Mouse (Mus musculus): Measurements from ENCODE around the gene Sema4b.

Sema4b gene

GRCm38 (mm10) chr7:80186531-80187296 is at the start of gene Sema4b:
Gene Sema4b (plus strand): TSS chr7:80186841.
- peak; percentile 86 for DNase-seq

GRCm38 (mm10) chr7:80138375-80138774 is 48.3 kb upstream of the Sema4b start:
- no peak for DNase-seq

GRCm38 (mm10) chr7:80140815-80141214 is 45.8 kb upstream of the Sema4b start:
- peak; percentile 46 for DNase-seq

DNA sequence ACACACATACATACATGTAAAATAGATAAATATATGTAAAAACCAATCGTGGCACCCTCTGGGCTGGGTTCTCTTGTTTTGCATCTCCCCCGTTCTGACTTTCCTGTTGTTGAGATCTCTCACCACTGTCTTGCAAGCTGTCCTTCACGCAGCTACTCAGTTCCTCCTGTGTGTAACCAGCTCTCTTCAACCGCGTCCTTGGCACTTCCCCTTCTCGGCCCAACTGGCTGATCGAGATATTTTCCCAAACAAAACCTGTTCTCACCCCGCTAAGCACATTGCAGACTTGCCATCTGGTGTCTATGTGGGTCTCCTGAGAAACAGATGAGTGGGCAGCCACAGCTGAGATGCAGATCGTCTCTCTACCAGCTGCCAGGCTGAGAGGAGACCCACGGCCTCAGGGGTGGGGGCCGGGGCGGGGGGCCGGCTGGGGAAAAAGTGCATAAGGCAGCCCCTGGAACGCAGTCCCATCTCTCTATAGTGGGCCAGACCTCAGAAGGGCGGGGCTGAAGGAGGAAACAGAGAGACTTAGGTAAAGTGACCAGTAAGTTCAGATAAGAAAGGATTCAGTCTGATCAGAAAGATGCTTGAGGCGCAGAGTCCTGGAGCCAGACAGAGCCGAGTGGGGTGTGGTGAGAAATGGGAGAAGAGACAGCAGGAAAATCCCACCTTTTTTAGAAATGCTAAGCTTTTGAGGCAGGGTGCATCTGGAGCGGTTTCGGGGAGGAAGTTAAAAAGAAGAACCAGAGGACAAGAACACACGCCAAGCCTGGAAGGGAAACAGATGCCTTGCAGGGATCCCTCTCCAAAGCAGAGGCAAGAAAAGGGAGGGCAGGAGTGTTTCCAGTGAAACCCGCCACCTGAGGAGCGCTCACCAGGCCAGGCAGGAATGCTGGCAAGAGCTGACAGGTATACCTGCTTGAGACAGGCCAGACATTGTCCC is 43.0 kb upstream of the Sema4b start:
- no peak for DNase-seq

GRCm38 (mm10) chr7:80144695-80145094 is 41.9 kb upstream of the Sema4b start:
- DNase-seq, result no peak

DNA sequence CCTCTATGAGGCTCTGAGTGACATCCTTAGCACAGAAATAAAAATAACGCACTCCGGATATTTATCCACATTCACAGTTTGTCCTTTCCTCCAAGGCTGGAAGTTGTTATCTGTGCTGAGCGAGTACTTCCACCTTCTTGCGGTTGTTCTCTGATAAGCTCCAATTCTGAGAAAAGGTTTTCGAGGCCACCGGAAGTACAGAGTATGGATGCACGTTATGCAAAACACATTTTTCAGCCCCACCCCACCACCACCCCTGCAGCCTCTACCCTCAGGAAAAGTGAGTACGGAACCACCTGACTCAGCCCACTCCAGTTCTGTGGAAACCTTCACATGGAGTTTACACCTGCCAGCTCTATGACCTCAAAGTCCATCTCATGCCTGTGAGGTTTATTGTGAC is 40.6 kb upstream of the Sema4b start:
- no peak for DNase-seq

DNA sequence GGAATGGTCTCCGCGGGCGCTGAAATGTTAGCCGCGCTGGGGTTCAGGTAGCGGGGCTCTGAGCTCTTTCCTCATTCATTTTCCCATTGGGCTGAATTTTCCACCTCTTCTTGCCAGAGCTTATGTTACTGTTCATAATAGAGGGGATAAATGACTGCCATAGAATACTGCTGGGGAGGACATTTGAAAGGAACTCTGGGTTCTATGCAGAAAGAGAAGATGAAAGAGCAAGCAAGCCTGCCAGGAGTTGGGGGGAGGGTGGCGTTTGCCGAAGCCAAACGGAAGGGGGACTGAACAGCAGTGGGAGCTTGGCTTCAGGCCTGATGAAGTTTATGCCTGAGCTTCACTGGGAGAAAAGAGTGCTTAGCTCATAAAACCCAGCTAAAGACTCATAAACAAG is 37.3 kb upstream of the Sema4b start:
- peak; percentile 19 for DNase-seq

DNA sequence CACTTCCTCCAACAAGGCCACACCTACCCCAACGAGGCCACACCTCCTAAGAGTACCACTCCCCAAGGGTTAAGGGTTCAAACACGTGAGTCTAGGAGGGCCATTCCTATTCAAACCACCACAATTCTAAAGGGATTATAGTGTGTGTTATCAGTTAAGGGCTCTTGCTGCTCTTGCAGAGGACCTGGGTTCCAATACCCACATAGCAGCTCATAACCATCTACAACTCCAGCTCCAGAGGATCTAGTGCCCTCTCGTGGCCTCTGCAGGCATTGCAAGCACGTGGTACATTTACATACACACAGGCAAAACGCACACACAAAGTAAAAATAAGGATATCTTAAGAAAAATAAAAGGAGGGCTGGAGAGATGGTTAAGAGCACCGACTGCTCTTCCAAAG is 34.5 kb upstream of the Sema4b start:
- DNase-seq, result no peak

DNA sequence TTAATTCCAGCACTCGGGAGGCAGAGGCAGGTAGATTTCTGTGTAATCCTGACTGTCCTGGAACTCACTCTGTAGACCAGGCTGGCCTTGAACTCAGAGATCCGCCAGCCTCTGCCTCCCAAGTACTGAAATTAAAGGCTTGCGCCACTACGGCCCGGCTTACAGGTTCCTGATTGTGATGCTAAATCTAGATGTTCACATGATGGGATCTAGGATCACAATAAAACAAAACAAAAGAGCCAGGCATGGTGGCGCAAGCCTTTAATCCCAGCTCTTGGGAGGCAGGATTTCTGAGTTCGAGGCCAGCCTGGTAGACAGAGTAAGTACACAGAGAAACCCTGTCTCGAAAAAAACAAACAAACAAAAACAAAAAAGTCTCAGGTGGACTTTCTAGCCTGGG is 33.9 kb upstream of the Sema4b start:
- DNase-seq, result no peak

GRCm38 (mm10) chr7:80154689-80155088 is 32.0 kb upstream of the Sema4b start:
- DNase-seq, result no peak

DNA sequence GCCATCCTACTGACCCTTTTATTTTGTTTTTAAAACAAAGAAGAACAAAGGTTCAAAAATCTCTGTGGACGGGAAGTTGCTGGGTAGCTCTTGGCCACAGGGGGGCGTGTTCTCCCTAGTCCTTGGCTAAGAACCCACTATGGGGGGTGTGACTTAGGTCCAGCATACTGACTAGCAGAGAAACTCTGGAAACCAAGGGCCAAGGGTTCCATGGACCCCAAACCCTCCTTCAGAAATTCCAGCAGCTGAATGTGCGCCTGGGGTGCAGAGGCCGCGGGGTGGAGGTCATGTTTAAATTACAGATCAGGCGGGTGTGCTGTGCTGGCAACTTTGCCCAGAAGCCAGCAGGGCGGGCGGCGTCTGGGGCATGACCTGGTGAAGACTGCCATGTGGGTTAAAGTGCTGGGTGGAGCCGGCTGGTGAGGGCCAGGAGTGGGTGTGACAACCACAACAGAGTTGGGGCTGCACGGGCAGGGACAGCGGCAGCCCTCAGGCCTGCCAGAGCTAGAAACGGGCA is 29.9 kb upstream of the Sema4b start:
- DNase-seq, result no peak

- no peak for DNase-seq
These were observed 28.0 kb upstream of the Sema4b start for GRCm38 (mm10) chr7:80158496-80159268.

DNA sequence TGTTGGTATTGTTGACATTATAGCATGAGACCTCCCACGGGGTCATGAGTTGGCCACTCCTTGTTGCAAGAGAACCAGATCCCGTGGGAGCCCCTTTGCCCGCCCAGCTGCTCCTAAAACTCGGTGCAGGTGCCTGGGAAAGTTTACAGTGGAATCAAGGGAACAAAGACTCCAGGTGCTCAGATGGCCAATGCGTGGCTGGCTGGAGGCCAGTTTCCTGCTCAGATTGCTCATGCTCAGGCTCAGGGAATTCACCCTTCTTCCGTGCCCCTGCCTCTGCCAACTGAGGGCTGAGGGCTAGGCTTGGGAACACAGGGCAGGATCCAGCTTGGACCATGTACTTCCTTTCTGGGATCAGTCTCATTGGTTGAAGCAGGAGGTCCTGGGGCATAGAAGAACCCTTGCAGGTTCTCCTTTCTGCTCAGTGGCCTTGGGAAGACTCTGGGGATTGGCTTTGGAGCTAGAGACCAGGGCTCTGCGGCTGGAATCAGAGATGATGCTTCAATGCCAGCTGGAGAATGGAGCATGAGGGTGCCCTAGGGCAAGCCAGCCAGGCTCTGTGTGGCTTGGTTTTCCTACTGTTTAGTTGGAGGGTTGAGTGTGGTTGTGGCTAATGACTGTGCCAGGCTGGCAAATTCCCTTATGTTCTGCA is 26.2 kb upstream of the Sema4b start:
- DNase-seq, result no peak

DNA sequence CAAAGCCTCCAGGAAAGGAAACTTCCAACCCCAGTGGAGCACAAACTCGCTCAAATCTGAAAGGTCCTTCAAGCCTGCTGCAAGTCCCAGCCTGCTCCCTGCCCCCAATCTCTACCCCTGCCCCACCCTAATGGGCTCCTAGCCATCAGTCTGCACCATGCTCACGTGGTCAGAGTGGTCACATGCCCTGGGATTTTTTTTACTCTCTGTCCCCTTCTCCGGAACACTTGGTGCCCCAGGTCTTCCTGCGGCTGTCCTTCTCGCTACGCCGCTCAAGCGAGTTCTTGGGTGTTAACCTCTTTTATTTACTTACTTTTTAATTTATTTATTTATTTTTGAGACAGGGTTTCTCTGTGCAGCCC is 25.7 kb upstream of the Sema4b start:
- peak; percentile 15 for DNase-seq

GRCm38 (mm10) chr7:80165432-80165831 is 21.2 kb upstream of the Sema4b start:
- DNase-seq, result no peak

DNA sequence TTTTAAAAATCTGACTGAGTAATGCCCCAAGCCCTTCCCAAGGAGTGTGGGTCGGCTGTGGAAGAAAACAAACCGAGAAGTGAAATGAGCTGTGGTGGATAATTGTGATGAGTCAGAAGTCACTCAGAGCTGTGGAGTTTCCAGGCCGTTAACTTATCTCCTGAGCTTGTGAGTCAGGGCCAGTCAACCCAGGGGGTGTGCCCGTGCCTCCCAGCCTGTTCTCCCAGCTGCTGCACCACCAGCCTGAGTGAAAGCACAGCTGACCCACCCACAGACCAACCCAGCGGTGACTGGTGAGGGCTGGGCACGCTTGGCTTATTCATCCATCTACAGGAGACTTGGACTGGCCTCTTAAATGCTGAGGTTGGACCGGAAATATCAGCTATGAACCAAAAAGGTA is 19.9 kb upstream of the Sema4b start:
- no peak for DNase-seq

DNA sequence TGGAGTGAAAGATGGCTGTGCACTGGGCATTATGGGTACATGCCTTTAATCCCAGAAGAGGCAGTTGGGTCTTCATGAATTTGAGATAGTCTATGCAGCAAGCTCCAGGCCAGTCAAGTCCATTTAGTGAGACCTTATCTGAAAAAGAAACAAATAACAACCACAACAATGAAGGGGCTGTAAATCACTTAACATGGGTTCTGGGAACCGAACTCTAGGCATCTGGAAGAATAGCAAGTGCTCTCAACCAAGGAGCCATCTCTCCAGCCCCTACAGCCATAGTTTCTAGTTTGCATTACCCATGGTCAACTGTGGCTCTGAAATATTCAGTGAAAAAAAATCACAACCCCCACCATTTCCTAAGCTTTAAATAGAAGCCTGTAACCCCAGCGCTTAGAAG is 16.8 kb upstream of the Sema4b start:
- no peak for DNase-seq

GRCm38 (mm10) chr7:80171345-80171744 is 15.3 kb upstream of the Sema4b start:
- DNase-seq, result peak; percentile 38

GRCm38 (mm10) chr7:80172069-80172956 is 14.3 kb upstream of the Sema4b start:
- DNase-seq, result no peak

DNA sequence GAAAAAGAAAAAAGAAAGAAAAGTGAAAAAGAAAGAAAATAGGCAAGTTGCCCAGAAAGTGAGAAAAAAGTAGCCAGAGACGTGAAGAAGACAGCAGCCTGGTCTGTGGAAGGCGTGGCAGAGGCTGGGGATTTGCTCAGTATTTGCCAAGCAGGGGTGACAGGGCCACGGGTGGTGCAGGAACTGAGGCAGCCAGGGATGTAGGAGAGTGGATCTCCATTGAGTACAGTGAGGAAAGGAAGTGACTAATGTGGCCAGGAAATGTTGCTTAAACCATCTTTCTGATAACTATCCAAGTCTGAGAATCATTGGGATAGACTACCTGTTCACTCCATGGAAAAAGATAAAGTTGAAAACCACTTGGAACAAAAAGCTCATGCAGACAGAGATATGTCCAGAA is 10.5 kb upstream of the Sema4b start:
- no peak for DNase-seq

- DNase-seq, result no peak
These were observed 9.2 kb upstream of the Sema4b start for GRCm38 (mm10) chr7:80177438-80177837.

Data from cerebellum, adult 11-12 months (tissue).